Mouse (Mus musculus) embryo, embryonic 10.5 days (tissue): ENCODE results near the gene 1700021F07Rik.

Source experiments
- DNase-seq: peaks from one replicate; pipeline ENCODE4 v3.0.0-alpha.2; 2015; ENCODE audit warnings: low spot score

Gene 1700021F07Rik

GRCm38 (mm10) chr2:173522376-173522775 is at the start of gene 1700021F07Rik:
1700021F07Rik (plus strand) TSS chr2:173522586.
- DNase-seq, result no peak

GRCm38 (mm10) chr2:173473233-173473632 is 49.2 kb upstream of the 1700021F07Rik start:
- peak; percentile 26 for DNase-seq

DNA sequence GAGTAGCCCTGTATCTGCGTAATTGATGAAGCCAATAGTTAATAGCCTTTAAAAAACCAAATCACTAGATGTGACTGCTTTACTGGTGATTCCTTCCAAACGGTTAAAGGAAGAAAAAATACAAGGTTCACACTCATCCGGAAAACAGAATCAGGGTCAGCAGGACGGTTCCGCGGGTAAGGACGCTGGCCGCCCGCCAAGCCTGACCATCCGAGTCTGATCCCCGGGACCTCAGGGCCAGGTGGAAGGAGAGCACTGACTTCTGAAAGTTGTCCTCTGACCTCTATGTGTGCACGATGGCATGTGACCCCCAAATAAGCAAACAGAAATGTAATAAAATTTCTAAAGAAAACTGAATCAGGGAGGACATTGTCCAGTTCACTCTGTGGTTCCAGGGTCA is 43.3 kb upstream of the 1700021F07Rik start:
- no peak for DNase-seq

- no peak for DNase-seq
These were observed 37.9 kb upstream of the 1700021F07Rik start for GRCm38 (mm10) chr2:173484486-173484885.

- DNase-seq, result no peak
These were observed 22.8 kb upstream of the 1700021F07Rik start for GRCm38 (mm10) chr2:173499612-173500011.

GRCm38 (mm10) chr2:173513977-173514376 is 8.4 kb upstream of the 1700021F07Rik start:
- no peak for DNase-seq

DNA sequence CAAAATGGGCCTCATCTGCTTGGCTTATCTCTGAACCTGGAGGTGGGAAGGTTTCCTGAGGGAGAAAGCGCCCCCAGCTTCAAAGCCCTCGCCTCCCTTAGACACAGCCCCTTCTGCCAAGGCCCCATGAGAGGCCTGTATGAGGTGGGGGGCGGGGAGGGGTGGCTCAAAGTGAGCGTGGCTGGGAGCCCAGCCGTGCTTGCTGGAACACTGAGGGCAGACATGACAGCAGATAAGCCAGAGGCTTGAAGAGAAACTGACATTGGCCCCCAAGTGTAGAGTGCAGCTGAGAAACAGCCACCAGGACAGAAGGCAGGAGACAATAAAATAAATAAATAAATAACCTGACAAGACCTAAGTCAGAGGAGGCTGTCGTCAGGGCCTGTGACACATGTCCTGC is 7.2 kb upstream of the 1700021F07Rik start:
- no peak for DNase-seq

DNA sequence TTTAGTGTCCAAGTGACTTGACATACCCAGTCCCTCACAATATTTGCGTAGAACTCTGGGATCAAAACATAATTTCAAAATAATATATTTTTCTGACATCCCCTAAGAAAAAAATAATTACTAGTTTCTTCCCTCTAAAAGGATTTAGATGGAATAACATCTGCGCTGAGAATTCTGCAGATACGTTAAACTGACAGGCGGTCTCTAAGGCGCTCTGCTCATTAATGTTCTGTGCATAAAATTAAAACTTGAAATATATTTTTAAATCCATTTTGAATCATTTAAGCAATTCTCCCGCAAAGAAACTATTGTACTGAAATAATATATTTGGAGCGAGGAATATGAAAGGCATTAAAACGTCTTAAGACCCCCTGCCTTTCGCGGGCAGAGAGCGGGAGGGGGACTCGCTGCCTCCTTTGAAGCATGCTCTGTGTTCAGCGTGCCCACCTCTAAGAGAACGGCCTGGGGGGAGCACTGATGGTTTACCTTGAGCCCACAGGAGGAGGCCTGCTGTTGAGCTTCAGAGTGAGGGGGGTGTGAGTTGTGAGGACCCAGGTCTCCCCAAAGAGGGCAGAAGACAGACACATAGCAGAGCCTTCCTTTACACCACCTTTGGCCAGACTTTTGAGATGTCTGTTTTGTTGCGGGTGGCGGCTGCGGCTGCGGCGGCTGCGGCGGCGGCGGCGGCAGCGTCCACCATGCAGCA is 6.1 kb upstream of the 1700021F07Rik start:
- DNase-seq, result no peak

DNA sequence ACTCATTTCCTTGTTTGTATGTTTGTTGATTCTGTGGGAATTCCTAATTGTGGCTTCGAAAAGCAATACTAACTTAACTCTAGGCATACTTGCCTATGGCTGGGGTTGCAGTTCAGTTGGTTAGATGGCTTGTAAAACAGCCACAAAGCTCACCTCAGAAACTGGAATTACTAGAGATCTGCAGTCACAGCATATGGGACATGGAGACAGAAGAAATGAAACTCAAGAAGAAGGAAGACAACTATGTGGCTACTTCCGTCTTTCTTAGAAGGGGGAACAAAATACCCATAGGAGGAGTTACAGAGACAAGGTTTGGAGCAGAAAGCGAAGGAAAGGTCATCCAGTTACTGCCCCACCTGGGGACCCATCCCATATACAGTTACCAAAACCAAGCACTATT is 6.1 kb downstream of the 1700021F07Rik start:
- no peak for DNase-seq

GRCm38 (mm10) chr2:173532711-173533462 is 10.5 kb downstream of the 1700021F07Rik start:
- DNase-seq, result peak; percentile 17

DNA sequence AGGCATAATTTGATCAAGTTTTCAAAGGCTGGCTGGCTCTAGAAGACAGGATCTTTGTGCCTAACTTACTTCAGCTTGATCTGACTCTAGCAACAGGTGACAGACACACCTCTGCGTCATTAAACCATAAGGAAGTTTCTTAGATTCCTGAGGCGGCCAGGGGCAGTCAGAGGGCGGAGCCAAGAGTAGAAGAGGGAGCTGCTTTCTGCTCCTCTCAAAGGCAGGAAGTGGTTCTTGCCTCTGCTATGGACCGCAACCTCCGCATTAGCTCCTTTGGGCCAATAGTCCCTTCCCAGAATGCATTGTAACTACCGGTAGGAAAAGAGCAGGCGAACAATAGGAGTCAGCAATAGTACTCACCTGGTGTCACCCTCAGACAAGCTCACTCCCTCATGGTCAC is 12.2 kb downstream of the 1700021F07Rik start:
- no peak for DNase-seq

- no peak for DNase-seq
These were observed 13.0 kb downstream of the 1700021F07Rik start for GRCm38 (mm10) chr2:173535390-173535789.

DNA sequence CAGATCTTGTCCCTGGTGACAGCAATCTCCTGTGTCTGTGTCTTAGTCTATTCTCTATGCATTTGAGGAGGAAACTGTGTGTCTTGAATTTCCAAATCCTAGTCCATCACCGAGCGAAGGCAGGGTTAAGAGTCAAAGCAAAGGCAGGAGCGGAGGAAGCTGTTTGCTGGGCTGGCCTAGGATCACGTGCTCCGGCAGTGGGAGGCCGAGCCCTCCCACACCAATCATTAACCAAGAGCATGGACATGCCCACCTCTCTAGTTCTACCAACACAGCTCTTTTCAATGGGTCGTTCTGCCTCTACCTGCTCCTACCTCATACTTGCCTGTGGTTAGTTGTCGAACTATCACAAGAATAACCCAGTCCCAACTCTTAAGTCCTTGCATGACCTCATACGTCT is 13.5 kb downstream of the 1700021F07Rik start:
- DNase-seq, result no peak

DNA sequence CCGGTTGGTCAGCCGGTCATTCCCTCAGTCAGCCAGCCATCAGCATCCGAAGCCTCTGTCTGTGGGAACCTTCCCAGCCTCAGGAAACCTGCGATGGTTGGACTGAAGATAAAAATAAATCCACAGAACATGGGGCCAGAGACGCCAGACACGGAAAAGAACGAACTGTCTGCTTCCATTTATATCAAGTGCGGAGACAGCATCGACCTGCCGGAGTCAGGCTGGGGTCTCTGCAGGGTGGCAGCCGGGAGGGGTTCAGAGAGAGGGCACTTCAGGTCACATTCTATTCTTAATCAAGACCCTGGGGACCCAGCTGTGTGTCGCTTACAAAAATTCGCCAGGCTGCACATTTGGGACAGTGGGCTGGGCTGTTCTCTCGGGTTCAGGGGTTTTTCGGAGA is 17.4 kb downstream of the 1700021F07Rik start:
- no peak for DNase-seq

DNA sequence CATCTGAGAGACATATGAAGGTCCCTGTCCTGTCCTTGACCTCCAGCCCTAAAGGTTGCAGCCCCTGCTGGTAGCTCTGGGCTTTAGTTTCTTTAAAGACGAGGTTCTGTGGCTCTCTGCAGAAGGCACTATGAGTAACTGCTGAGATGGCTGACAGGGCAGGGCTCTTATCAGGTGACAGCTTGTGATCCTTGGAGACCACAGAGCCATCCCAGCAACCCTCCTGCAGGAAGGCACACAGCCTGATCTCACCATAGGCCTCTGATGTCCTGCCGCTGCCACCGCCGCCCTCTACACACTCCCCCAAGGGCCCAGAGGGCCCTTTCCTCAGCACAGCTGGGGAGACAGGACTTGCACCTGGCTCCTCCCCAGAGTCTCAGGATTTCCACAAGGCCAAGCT is 19.4 kb downstream of the 1700021F07Rik start:
- DNase-seq, result no peak

- no peak for DNase-seq
These were observed 20.3 kb downstream of the 1700021F07Rik start for GRCm38 (mm10) chr2:173542716-173543115.

DNA sequence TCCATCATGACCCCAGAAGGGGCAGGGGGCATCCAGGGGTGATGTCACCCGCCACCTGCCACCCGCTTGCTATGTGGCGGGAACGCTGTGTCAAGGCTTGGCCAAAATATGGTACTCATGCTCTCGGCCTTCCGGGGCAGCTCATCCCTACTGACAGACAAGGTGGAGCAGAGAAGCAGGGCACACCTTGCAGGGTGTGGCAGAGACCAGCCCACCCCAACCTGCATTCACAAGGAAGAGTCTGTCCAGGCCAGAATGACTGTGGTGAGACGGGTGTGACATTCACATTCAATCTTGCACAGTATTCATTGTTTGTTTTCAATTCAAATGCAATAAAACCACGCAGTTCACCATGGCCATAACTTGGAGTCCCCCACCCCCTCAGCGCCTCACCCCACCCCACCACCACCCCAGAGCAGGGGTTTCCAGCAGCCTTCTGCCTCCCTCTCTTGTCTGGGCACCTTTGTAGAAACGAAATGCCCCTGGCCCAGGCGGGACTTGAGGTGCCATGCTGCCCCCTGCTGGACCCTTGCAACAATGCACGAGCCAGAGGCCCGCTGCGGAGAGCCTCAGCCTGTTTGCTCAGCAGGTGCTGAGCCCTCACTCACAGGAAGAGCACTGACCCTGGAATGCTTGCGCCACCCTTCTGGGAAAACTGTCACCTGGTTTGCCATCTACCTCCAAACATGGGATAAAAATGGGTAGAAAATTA is 23.8 kb downstream of the 1700021F07Rik start:
- peak; percentile 91 for DNase-seq

DNA sequence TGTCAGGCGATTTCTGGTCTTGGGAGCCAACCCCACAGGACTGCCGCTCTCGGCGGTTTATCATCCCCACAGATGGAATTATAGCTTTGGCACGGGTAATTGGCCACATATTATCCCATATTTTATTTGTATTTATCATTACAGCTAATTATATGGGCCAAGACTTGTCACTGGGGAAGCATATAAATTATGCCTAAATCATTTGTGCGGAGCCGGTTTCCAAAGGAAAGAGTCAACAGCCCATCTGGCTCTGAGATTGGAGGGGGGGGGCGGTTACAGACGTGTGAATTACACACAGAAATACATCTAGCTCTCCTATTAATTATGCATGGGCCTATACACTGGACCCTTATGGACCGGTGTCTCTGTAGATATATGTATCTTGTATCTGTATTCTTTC is 26.9 kb downstream of the 1700021F07Rik start:
- no peak for DNase-seq

DNA sequence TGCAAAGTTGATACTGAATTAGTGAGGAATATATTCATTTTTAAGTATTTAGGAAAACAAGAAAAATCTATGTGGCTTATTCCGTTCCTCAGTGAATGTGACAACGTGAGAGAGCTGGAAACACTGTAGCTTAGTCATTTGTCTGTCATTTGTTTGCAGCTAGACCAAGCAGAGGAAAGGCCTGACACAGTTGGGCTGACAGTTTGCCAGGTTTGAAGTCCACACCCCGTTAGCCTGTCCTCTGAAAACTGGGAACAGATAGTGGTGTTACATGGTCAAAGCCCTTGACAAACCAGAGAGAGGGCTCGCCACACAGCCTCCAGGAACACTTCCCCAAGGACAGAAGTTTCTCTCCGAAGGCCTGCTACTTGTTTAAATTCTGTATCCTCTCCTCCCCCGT is 28.3 kb downstream of the 1700021F07Rik start:
- DNase-seq, result no peak

- DNase-seq, result peak; percentile 81
These were observed 31.5 kb downstream of the 1700021F07Rik start for GRCm38 (mm10) chr2:173553863-173554262.

DNA sequence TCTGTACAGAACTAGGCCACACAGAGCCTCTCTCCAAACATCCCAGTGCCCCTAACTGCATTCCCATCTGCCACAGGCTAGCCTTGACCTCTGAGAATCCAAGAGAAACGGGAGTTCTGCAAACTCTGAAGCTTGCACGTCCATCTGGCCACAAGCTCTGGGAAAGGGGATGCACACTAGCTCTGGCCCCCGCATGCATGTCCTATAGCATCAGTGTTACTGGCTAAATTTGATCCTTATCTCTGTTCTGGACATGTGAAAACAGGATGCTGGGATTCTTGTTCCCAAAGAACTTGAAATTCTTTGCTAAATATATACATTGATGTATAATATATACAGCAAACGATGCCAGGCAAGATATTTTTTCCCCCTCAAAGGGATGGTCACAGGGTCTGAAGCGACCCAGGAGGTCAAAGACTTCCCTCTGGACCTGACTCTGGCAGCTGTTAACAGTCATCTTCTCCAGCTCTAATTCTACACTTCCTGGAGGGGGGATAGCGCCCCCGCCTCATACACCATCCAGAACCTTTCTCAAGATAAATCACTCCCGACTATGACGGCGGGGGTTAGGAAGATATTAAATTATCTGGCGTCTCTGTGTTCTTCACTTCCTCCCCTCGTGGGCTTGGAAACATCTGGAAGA is 36.5 kb downstream of the 1700021F07Rik start:
- no peak for DNase-seq

- DNase-seq, result peak; percentile 75
These were observed 39.6 kb downstream of the 1700021F07Rik start for GRCm38 (mm10) chr2:173561851-173562442.
